Mouse (Mus musculus) gastrocnemius, postnatal 36 days (tissue): ENCODE data around the gene Kcnj6. TPM values are rescaled to one million over a fixed set of nuclear protein-coding genes. Genes with fewer than 3 reads are reported as not detected.
"Not testable (repeated sequence)": the region's sequence is repeated elsewhere in the genome, so short reads cannot be mapped to it uniquely, and the experiment has no call there.

ENCODE experiments used
- DNase-seq, 2 experiments: peaks; one replicate each; pipeline ENCODE4 v3.0.0; 2022
- intact Hi-C: fragments of 180-260 bp; cut with DNase I; formaldehyde crosslinking; loops from one replicate; pipeline ENCODE4 v1.15.1; 2025
- total RNA-seq, 2 experiments: library from RNA; stranded (reverse); gene quantifications; 2 replicates each; pipeline ENCODE4 v1.2.3; 2021

The Kcnj6 gene
- total RNA-seq, 2 experiments from 2014 or later: not detected

DNA sequence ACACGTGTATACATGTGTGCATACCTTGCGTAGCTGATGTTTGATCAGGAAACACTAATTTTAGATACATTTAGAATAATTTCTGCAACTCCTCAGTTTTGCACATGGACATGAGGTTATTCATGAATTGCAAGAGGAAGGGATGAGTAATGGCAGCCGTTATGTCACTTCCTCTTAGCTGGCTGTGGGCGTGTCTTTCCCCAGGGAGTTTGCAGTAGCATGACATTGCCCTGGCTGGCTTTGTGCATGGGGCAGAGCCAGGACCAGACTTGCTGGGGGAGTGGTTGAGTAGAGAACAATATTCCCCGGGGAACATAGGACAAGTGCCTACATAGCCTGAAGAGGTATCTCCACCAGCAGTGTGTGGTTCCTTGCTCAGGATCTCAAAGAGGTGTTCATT lies 134.0 kb downstream of the Kcnj6 start:
- no peak for DNase-seq
- intact Hi-C loops: no loop called here

DNA sequence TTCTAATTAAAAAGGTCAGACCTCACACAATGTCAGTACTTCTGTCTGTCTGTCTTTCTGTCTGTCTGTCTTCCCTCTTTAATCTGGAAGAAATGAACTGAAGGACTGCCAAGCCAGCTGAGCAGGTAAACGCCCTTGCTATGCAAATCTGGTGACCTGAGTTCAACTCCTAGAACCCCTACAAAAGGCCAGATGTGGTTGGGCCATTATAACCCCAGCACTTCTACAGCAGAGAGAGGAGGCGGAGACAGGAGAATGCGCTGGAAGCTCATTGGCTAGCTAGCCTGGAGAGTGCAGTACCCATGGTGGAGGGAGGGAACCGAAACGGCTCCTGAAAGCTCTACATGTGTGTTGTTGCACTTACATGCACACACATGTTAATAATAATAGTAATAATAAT lies 141.5 kb downstream of the Kcnj6 start:
- DNase-seq: no peak
- intact Hi-C loops: no loop called here

DNA sequence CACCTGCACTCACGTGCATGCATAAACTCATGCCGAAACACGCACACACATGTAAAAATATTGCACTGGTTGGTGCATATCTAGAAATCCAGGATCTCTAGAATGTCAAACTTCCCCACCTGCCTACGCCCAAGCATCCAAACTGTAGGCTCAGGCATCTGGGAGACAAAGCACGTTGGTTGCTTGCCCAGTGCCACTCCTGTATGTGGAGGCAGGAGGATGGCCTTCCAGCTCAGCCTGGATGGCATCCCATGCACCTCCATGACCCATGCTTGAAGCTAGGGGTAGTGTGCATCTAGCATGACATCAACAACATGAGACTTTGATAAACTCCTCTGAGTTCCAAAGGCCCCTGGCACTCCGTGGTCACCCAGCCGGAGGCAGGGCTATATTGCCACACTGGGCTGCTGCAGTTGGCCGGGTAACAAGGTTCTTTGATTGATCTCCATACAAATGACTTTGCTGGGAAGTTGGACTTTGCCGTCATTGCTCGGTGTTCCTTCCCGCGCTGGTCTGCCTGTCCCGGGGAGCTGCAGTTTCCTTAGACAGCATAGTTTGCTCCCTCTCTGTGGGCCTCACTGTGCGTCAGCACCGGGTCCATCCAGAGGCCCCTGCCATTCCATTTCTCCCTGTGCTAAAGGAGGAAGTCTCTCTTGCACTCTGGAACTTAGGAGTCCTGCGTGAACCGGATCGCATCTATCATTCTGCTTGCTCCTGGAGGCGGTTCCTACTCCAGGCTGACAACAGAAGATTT lies 144.9 kb downstream of the Kcnj6 start:
- intact Hi-C loops: no loop called here
- no peak for DNase-seq

DNA sequence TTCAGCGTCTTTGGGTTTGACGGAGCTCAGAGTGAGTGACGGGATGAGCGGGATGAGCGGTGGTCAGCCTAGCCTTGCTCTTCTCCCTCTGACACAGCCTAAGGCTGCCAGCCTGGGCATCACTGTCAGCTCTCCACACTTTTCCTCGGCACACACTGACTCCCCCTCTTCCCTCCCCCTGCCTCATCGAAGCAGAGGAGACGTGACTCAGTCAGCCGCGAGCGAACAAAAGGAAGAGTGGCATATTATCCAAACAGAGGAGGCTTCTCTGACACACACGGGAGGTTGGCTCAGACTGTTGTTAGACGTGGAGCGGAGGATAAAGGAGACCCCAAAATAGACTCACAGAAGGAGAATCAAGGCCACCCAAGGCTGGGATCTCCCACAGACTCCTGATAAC lies 147.1 kb downstream of the Kcnj6 start:
- intact Hi-C loops: no loop called here
- DNase-seq: no peak

DNA sequence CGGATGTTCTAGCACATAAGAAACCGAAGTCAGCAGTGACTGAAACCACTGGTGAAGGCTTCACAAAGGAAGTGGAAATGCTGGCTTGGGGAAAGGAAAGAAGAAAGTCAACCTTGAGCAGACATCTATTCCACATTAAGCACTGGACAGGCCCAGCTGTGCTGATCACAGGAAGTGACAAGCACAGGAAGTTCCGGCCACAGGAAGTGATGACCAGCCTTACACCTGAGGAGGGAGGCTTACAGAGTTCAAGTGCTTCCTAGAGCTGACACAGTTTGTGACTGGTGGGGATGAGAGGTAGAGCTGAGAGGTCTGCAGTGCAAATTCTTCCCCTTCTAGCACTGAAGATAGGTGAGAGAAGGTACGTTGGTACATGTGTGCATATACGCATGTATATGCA lies 151.5 kb downstream of the Kcnj6 start:
- no peak for DNase-seq
- intact Hi-C loops: no loop called here

DNA sequence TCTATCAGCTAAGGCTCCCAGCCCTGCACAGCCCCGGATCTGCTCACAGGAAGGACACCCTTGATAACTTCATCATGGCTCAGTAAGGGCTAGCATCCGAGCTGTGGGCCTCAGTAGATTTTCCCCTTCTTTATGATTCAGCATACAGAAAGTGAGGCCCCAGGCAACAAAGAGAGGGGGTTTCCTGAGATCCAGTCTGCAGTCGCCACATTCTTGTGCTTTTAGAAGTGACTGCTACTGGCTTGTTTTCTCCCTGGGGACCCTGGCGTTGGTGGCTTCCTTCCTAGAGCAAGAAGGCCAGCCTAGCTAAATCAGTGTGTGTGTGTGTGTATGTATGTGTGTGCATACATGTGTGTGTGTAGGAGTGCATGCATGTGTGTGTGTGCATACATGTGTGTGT lies 152.7 kb downstream of the Kcnj6 start:
- no peak for DNase-seq
- intact Hi-C loops: no loop called here

DNA sequence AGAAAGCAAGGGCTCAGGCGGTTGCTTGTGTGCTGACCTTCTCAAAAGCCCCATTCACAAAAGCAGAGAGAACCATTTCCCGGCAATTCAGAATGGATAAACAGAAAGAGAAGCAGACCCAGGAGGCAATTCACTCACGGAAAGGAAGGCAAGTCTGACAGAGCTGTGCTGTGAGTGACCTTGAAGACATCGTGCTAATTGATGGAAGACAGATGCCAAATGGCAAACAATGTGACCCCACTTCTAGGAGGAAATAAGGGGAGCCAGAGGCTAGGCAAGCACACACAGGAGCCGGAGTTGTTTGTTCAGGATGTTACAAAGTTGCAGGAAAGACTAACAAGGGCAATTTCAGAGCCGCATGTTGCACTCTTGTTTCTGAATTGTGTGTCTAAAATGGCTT lies 158.1 kb downstream of the Kcnj6 start:
- intact Hi-C loops: no loop called here

DNA sequence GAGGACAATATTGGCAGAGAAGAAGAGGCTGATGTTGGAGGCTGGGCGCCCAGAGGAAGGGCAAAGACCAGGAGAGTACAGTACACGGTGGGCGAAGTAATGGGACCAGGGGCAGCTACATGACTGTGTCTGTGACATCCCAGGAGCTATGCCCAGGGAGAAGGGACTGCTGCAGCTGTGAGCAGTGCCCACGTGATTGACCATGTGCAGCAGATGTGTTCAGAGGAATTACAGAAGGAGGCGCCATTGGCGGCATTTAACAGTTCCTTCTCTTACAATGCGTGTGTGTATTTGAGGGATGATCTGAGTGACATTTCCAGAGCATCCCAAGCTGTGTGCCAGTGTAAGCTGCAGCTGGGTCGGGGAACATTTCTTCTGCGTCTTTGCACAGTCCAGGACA lies 159.6 kb downstream of the Kcnj6 start:
- DNase-seq: no peak
- intact Hi-C loops: no loop called here

More for the DNA sequence above, 158.1 kb downstream of the Kcnj6 start:
- no peak for DNase-seq

DNA sequence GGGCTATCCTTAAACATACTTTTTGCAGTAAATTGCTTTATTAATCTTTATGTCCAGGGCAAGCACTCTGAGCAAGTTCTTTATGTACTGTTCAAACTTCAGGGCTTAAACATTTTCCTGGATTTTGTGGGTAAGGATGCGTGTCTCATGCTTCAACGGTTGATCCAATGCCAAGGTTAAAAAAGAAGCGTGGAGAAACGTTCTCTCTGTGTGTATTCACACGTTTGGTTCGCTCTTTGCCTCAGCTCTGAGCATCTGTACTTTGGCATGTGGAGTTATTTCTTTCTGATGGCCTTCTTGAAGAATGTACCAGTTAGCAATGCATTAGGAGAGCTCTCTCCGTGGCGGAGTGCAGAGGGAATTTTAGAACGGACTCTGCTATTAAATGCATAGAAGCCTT lies 163.0 kb downstream of the Kcnj6 start:
- no peak for DNase-seq
- intact Hi-C loops: no loop called here

DNA sequence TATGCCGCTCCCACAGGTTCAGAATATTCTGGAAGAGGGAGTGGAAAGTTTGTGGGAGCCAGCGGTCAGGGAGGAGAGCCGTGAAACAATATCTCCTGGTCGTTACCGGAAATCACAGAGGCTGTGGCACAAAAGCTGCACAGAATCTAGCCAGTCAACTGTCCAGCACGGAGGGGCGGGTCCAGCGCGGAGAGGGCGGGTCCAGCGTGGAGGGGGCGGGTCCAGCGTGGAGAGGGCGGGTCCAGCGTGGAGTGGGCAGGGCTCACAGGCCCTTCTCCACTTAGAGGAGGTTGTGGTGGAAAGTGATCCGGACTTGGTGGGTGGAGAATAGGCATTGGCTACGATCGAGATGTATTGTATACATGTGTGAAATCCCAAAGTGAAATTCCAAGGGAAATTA lies 169.3 kb downstream of the Kcnj6 start:
- DNase-seq: no peak
- intact Hi-C loops: no loop called here

DNA sequence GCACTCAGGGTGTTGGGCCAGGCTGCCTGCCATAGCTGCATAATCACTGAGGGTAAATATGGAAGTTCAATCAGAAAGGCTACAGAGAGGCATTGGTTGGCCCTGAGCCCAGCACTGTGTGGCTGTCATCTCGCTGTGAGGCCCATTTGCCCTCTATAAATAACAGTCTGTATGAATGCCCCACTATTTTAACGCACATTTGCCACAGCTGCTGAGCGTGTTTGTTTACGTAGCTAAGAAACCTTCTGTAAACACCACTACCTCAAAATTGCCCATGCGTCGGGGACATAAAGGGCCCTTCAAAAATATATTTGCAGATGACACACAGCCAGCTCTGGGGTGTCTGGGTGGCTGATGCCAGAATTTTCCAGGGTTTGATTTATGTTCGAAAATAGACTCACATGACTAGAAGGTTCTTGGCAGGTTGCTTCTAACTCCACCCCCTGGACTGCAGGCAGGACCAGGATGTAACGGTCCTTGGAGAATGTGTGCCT lies 170.4 kb downstream of the Kcnj6 start:
- intact Hi-C loops: no loop called here
- peak; percentile 19 to 21 for DNase-seq

DNA sequence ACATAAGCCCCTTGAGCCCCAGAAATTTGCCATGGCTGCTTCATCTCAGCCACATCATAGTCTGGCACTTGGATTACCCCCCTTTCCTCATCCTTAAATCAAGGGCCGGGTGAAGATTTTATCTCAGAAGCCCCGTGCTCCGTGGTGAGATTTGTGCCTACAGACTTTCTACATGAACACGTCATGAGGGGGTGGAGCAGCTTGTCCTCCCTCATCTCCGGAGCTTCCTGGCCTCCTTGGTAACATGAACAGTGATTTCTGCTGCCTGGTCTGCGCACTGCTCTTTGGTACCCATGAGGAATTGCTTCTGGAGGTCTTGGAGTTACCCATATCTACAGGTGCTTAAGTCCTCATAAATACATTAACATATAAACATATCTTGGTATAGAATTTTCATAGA lies 172.2 kb downstream of the Kcnj6 start:
- no peak for DNase-seq
- intact Hi-C loops: no loop called here

DNA sequence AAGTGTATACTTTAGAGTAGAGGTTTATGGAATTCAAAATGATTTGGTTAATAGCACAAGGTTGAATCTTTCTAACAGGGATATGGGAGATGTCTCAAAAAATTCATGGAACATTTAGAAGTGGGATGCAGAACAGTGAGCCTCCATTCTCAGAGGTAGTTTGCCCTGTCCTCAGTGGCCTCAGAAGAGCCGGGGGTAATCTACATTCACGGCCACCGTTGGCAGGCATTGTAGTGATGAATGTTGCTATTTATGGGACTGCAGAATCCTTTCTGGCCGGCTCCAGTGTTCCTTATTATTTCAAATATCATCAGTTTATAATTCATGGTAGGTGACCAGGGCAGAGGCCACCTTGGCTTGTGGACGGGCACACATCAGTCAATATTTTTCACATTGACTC lies 174.9 kb downstream of the Kcnj6 start:
- no peak for DNase-seq
- intact Hi-C loops: no loop called here

DNA sequence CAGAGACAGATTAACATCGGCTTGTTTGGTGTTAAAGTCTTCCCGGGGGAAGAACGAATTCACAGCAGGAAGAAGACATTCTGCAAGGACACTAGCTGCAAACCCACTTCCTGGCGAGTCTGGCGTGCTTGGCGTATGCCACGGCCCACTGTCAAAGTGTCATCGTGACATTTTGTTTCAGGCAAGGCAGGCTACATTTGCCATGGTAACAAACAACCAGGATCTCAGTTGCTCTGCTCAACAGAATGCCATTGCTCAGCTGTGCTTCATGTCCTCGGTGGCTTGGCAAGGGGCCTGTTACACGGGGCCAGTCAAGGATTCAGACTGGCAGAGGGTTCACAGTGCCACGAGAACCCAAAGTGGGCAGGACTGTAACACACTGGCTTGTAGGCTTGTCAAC lies 175.9 kb downstream of the Kcnj6 start:
- intact Hi-C loops: no loop called here
- no peak for DNase-seq

DNA sequence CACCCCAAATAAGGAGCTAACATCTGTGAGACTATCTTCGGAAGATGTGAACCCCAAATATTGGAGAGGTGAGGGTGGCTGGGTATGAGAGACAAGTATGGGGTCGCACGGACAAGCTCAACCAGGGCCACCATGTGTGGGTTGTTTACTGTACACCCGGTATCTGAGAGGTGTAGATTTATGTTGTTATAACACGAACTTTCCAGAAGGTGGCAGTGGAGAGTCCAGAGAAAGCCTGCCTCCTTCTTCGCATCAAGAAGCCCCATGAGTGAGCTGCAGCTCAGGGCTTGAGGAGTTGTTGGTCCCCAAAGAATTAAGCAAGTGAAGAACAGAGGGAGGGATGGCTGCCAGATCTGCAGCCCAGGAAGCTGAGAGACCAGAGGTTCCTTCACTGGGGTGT lies 181.1 kb downstream of the Kcnj6 start:
- intact Hi-C loops: loop anchor here (5.0 to 10.0 kb wide), 2 partner anchors 181 to 528 kb away; partner anchors contain the start of gene Kcnj6

DNA sequence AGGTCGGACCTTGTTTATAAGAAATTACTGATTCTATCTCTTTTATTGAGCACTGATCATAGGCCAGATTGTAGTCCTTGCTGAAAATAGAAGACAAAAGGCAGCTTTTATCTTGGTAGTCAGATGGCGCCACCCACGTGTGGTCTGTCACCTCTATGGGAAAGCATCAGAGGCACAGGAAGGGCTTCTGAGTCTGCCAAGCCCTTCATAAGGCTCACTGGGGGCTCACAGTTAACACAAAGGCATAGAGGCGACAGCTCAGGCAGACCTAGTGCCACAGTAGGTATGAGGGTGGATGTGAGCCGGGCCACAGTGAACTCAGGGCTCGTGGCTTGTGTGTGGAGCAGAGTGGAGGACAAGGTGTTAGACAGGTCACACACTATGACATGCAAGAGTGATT lies 181.6 kb downstream of the Kcnj6 start:
- DNase-seq: no peak
- intact Hi-C loops: loop anchor here (5.0 to 10.0 kb wide), 2 partner anchors 181 to 529 kb away; partner anchors contain the start of gene Kcnj6

More for the DNA sequence above, 181.1 kb downstream of the Kcnj6 start:
- no peak for DNase-seq

DNA sequence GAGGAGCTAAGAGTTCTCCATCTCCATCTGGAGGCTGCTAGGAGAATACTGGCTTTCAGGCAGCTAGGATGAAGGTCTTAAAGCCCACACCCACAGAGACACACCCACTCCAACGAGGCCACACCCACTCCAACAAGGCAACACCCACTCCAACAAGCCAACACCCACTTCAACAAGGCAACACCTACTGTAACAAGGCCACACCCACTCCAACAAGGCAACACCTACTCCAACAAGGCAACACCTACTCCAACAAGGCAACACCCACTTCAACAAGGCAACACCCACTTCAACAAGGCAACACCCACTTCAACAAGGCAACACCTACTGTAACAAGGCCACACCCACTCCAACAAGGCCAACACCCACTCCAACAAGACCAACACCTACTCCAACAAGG lies 188.2 kb downstream of the Kcnj6 start:
- intact Hi-C loops, DNase-seq: not testable (repeated sequence)

DNA sequence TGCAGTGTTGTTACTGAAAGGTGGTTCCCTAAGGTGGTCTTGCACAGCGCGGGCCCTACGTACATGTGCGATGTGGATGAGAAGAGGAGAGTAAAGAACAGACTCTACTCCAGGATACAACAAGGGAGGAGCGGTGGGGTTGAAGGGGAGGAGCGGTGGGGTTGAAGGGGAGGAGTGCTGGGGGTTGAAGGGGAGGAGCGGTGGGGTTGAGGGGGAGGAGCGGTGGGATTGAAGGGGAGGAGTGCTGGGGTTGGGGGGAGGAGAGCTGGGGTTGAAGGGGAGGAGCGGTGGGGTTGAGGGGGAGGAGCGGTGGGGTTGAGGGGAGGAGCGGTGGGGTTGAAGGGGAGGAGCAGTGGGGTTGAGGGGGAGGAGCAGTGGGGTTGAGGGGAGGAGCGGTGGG lies 199.3 kb downstream of the Kcnj6 start:
- intact Hi-C loops: no loop called here
- no peak for DNase-seq

DNA sequence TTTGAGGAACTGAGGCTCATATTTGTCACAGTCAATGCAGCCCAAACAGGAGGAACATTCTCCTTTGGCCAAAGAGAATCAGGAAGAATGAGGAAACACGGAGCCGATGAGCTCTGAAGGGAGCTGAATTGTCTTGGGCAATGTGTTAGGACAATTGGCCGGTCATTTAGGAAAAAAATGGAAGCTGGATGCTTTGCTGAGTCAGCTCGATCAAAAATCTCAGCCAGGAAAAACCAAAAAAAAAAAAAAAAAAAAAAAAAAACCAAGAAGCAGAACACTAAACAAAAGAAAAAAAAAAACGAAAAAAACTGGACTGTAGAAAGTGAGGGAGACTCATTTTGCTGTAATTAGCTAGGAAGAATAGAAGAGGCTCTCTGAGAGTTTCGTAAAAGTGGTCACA lies 200.1 kb downstream of the Kcnj6 start:
- DNase-seq: no peak
- intact Hi-C loops: no loop called here

DNA sequence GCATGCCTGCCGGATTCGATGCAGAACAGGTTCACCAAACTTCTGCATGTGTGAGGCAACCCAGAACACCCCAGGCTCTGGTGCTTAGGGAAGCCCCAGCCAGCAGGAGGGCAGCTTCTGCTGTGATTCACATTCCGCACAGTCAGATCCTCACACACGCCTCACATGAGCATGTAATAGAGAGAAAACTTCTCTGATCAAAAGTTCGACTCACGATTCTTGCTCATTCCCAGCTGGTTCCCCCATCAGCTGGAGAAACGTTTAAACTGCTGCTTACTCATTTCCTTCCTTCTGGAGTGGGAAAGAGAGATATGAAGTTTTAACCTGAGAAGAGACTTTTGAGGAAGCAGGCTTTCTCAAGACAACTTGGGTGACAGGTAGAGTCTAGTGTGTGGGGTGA lies 204.5 kb downstream of the Kcnj6 start:
- intact Hi-C loops: no loop called here
- no peak for DNase-seq

DNA sequence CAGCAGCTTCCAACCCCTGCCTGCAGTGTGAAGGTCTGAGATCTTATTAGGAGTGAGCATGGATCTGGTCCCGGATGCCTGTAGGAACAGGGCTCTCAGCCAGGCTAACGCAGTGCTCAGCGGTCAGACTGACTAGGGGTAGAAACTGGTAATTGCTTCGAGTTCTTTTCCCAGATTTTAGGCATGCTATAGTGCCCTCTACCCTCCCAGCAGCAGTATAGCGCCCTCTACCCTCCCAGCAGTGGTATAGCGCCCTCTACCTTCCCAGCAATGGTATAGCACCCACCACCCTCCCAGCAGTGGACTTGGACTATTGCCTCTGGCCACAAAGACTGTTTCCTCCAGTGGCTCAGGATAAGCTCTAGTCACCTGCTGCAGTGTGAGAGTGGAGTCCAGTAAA lies 207.5 kb downstream of the Kcnj6 start:
- DNase-seq: no peak
- intact Hi-C loops: loop anchor here (10.0 kb wide), 1 partner anchor 555 kb away; no protein-coding TSS in a partner anchor

DNA sequence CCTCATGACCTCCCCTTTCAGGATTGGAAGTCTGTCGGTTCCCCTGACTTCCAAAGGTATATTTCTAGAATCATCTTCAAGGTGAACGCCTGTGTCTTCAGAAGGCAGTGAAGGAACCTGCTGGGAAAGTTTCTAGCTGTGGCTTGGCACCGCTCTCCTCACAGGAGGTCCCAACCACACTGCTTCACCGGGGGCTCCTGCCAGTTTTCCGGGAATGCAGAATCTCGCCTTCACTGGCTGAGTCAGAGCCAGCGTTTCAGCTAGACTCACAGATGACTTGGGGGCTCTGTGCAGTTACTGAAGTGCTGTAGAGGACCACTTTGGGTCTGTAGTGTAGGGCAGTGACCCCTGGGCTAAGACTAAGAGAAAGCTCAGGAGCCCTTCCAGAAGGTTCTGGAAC lies 208.8 kb downstream of the Kcnj6 start:
- intact Hi-C loops: loop anchor here (10.0 kb wide), 1 partner anchor 556 kb away; no protein-coding TSS in a partner anchor
- no peak for DNase-seq
